In the genomic region with DNA sequence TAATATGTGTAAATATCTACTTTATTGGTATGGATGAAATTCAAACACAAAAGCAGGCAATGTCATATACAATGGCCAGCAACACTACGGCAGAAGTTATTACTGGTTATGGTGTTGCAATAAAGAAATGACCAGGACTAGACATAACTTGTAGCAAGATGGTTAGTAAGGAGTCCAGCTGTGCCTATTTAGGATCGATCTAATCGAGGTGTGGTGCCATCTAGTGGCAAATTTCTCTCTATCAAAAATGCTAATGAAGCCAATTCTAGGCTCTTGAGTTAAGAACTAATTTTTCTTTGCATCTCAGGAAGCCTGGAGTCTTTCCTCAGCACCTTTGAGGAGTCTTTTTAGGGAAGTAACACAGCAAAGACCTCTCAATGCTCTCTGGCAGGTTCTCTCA, we compare ENCODE assay signal across 9 mouse cellular contexts.
DNase-seq lines count a peak whose midpoint lies in the region; TF ChIP-seq lines count a peak whose summit lies in the region.
"Had no signal": no experiment of that assay in that cellular context is flagged by ENCODE, and none has a peak within 500 bp of the region (broad histone marks: within the 10 kb centered on the region; RNA-seq: fewer than 3 reads in every experiment).

No protein-coding gene starts in this region.

- no peak for TF ChIP-seq POLR2A in heart, adult 2 months (IDR thresholded peaks at IDR 0.05; ENCODE audit: insufficient read depth, low read depth, low read length)

- H3K36me3 ChIP-seq in heart, adult 2 months (ENCODE audit: control insufficient read depth, insufficient read depth, low read length) = no peaks in the 10 kb centered on the region

- peak; percentile 78 for TF ChIP-seq CTCF in heart, adult 2 months (IDR thresholded peaks at IDR 0.05)

- H3K27me3 ChIP-seq in heart, adult 2 months (ENCODE audit: control insufficient read depth, insufficient read depth, low read length) = no peaks in the 10 kb centered on the region

- WGBS in heart, adult 2 months = 26% methylated on average over 3 of the region's 3 CpGs

- peaks cover 3% of the 10 kb centered on the region for H3K4me1 ChIP-seq in heart, adult 2 months (ENCODE audit: control insufficient read depth, insufficient read depth, low read length)

- no peak overlapping the region for H3K4me3 ChIP-seq in heart, adult 2 months

- peak in 1 of 2 experiments; percentile 14 for DNase-seq in heart, adult 2 months
- DNase-seq in heart, adult 11 months = no peak
- DNase-seq in A20 (ENCODE audit: low read depth, low spot score) = peak; percentile 61
- peak; percentile 52 for DNase-seq in adrenal gland, postnatal 10 days
- DNase-seq in heart, postnatal 4 days = peak; percentile 24
- DNase-seq in left cerebral cortex, postnatal 25 days (ENCODE audit: low spot score in 2 of 2) = peak; percentile 31 to 34
- no peak for DNase-seq in T-cell, adult 2 months (ENCODE audit: low spot score)
- no peak for DNase-seq in MN1 (ENCODE audit: low spot score)

- peak overlapping the region; percentile 44; the same call in 1 of the 2 replicates for H3K27ac ChIP-seq in heart, adult 2 months
- H3K27ac ChIP-seq: macrophage had no signal

- H3K9ac ChIP-seq in heart, adult 2 months (ENCODE audit: low read depth, low read length) = no peak overlapping the region; the same call in 1 of the 2 replicates

- no peaks in the 10 kb centered on the region for H3K79me2 ChIP-seq in heart, adult 2 months (replicated peaks; ENCODE audit: control insufficient read depth, insufficient read depth, low read length)

- intact Hi-C loops in heart, adult 2 months (cut with DNase I) = loop anchor here (1.0 to 5.0 kb wide), 3 partner anchors 22 to 237 kb away; no protein-coding TSS in a partner anchor
- intact Hi-C loops in left cerebral cortex, postnatal 25 days (cut with DNase I) = loop anchor here (2.0 kb wide), 1 partner anchor 240 kb away; no protein-coding TSS in a partner anchor

- no peak for TF ChIP-seq EP300 in heart, adult 2 months (IDR thresholded peaks at IDR 0.05; ENCODE audit: insufficient read depth, low read depth, low read length)

Comparison
In these comparisons a context has a peak if more than half of its experiments do, and no peak if none do; other contexts are left out.
1. DNase-seq: peak in A20 (single experiment), adrenal gland, postnatal 10 days (single experiment), heart, postnatal 4 days (single experiment) and left cerebral cortex, postnatal 25 days (2 of 2); none in heart, adult 11 months (single experiment), T-cell, adult 2 months (single experiment) and MN1 (single experiment).